Mouse (Mus musculus) limb, embryonic 12.5 days (tissue): ENCODE results near the gene Gm20388. TPM values are rescaled to one million over a fixed set of nuclear protein-coding genes. Genes with fewer than 3 reads are reported as not detected.

Experiments used
- ATAC-seq: fragments of 200-750 bp; cut with Nextera tagmentation; 2 replicates; pipeline ENCODE4 v1.8.0; 2017; ENCODE audit warnings: low read depth, moderate TSS enrichment; ENCODE audit not compliant: insufficient number of reproducible peaks, insufficient read depth, low FRiP score, low TSS enrichment
- H3K27ac ChIP-seq: fragments of 300-500 bp; sonication (generic); 2 replicates; pipeline ENCODE4 v1.5.1; 2016; ENCODE audit warnings: mild to moderate bottlenecking, moderate library complexity
- H3K27me3 ChIP-seq: fragments of 300-500 bp; sonication (generic); 2 replicates; pipeline ENCODE4 v1.6.1; 2016; ENCODE audit warnings: mild to moderate bottlenecking, moderate library complexity
- H3K36me3 ChIP-seq: fragments of 300-500 bp; sonication (generic); 2 replicates; pipeline ENCODE4 v1.6.1; 2016; ENCODE audit warnings: mild to moderate bottlenecking, moderate library complexity
- H3K4me1 ChIP-seq: fragments of 300-500 bp; sonication (generic); replicated peaks from 2 replicates; pipeline ENCODE4 v1.6.1; 2016
- H3K4me2 ChIP-seq: fragments of 300-500 bp; sonication (generic); 2 replicates; pipeline ENCODE4 v1.6.1; 2016; ENCODE audit warnings: mild to moderate bottlenecking, moderate library complexity
- H3K4me3 ChIP-seq: fragments of 300-500 bp; sonication (generic); replicated peaks from 2 replicates; pipeline ENCODE4 v1.5.1; 2016; ENCODE audit warnings: mild to moderate bottlenecking
- H3K9ac ChIP-seq: fragments of 300-500 bp; sonication (generic); replicated peaks from 2 replicates; pipeline ENCODE4 v1.6.1; 2016; ENCODE audit warnings: mild to moderate bottlenecking, moderate library complexity
- H3K9me3 ChIP-seq: fragments of 300-500 bp; sonication (generic); 2 replicates; pipeline ENCODE4 v1.6.1; 2016; ENCODE audit warnings: mild to moderate bottlenecking, moderate library complexity
- WGBS: fragments of 180-500 bp; shearing (Covaris S2); methylation state at CpG from one replicate; pipeline ENCODE4 v1.1.7; 2016; 5-methylcytosine and 5-hydroxymethylcytosine counted together
- polyA plus RNA-seq: library from polyadenylated mRNA; unstranded; fragments of >200 nt; fragmentation: Nextera tagmentation; extraction: Ambion mirVana; gene quantifications from 2 replicates; pipeline ENCODE4 v1.2.1, GENCODE M21; 2016

Gm20388 gene
- polyA plus RNA-seq, 1 experiment from 2014 or later = not detected

- Histone ChIP-seq H3K4me1 (no peaks in the 10 kb centered on the region), H3K27me3 (no peaks in the 10 kb centered on the region), H3K27ac (no peak overlapping the region), H3K4me3 (no peak overlapping the region), H3K36me3 (peaks cover 45% of the 10 kb centered on the region), H3K4me2 (no peak overlapping the region), H3K9me3 (peaks cover 6% of the 10 kb centered on the region), H3K9ac (no peak overlapping the region)
- 80% methylated on average over 3 of the region's 3 CpGs for WGBS
- no peak for ATAC-seq
These were observed 3059.5 kb downstream of the Gm20388 start for GRCm38 (mm10) chr8:122969964-122970620.

- Histone ChIP-seq H3K27ac (no peak overlapping the region), H3K9ac (no peak overlapping the region), H3K9me3 (no peaks in the 10 kb centered on the region), H3K4me1 (peaks cover 13% of the 10 kb centered on the region), H3K4me3 (no peak overlapping the region), H3K36me3 (peaks cover 25% of the 10 kb centered on the region), H3K27me3 (no peaks in the 10 kb centered on the region), H3K4me2 (no peak overlapping the region)
- 97% methylated on average over 4 of the region's 4 CpGs for WGBS
- no peak for ATAC-seq
These were observed 3065.4 kb downstream of the Gm20388 start for GRCm38 (mm10) chr8:122976046-122976445.

- Histone ChIP-seq H3K9me3 (no peaks in the 10 kb centered on the region), H3K4me3 (no peak overlapping the region), H3K36me3 (peaks cover 2% of the 10 kb centered on the region; the same call in 1 of the 2 replicates), H3K9ac (no peak overlapping the region), H3K4me1 (peaks cover 23% of the 10 kb centered on the region), H3K27me3 (no peaks in the 10 kb centered on the region), H3K4me2 (no peak overlapping the region), H3K27ac (no peak overlapping the region)
- ATAC-seq = no peak
- 91% methylated on average over 3 of the region's 3 CpGs for WGBS
These were observed 3068.8 kb downstream of the Gm20388 start for GRCm38 (mm10) chr8:122979424-122979823.

- H3K9me3 ChIP-seq = no peaks in the 10 kb centered on the region
- H3K36me3 ChIP-seq = no peaks in the 10 kb centered on the region
- WGBS = 77% methylated on average over 10 of the region's 10 CpGs
- ATAC-seq = no peak
- H3K27me3 ChIP-seq = no peaks in the 10 kb centered on the region
- H3K4me3 ChIP-seq = no peak overlapping the region
- peaks cover 23% of the 10 kb centered on the region for H3K4me1 ChIP-seq
- no peak overlapping the region for H3K4me2 ChIP-seq
- no peak overlapping the region for H3K9ac ChIP-seq
- peak overlapping the region; percentile 35; the same call in 1 of the 2 replicates for H3K27ac ChIP-seq
These were observed 3069.3 kb downstream of the Gm20388 start for GRCm38 (mm10) chr8:122979865-122980509.

GRCm38 (mm10) chr8:122981646-122982045, 3071.0 kb downstream of the Gm20388 start:
- no peaks in the 10 kb centered on the region for H3K36me3 ChIP-seq
- ATAC-seq = no peak
- peaks cover 29% of the 10 kb centered on the region for H3K4me1 ChIP-seq
- H3K27ac ChIP-seq = no peak overlapping the region
- no peaks in the 10 kb centered on the region for H3K9me3 ChIP-seq
- H3K27me3 ChIP-seq = no peaks in the 10 kb centered on the region
- no peak overlapping the region for H3K9ac ChIP-seq
- H3K4me2 ChIP-seq = no peak overlapping the region
- no peak overlapping the region for H3K4me3 ChIP-seq
- 88% methylated on average over 5 of the region's 5 CpGs for WGBS

GRCm38 (mm10) chr8:122983178-122983942, 3072.7 kb downstream of the Gm20388 start:
- 92% methylated on average over 19 of the region's 19 CpGs for WGBS
- no peaks in the 10 kb centered on the region for H3K36me3 ChIP-seq
- H3K9me3 ChIP-seq = no peaks in the 10 kb centered on the region
- no peak overlapping the region for H3K4me3 ChIP-seq
- H3K27me3 ChIP-seq = no peaks in the 10 kb centered on the region
- H3K4me2 ChIP-seq = no peak overlapping the region
- H3K27ac ChIP-seq = no peak overlapping the region
- ATAC-seq = no peak
- H3K4me1 ChIP-seq = peaks cover 32% of the 10 kb centered on the region
- H3K9ac ChIP-seq = no peak overlapping the region

GRCm38 (mm10) chr8:122984175-122984574, 3073.5 kb downstream of the Gm20388 start:
- H3K9ac ChIP-seq = no peak overlapping the region
- peaks cover 32% of the 10 kb centered on the region for H3K4me1 ChIP-seq
- no peak overlapping the region for H3K4me3 ChIP-seq
- H3K4me2 ChIP-seq = no peak overlapping the region
- no peaks in the 10 kb centered on the region for H3K36me3 ChIP-seq
- H3K27me3 ChIP-seq = no peaks in the 10 kb centered on the region
- WGBS = 87% methylated on average over 3 of the region's 3 CpGs
- ATAC-seq = no peak
- no peaks in the 10 kb centered on the region for H3K9me3 ChIP-seq
- H3K27ac ChIP-seq = no peak overlapping the region

- no peak overlapping the region for H3K27ac ChIP-seq
- no peaks in the 10 kb centered on the region for H3K36me3 ChIP-seq
- WGBS = 67% methylated on average over 8 of the region's 8 CpGs
- H3K9me3 ChIP-seq = no peaks in the 10 kb centered on the region
- no peaks in the 10 kb centered on the region for H3K27me3 ChIP-seq
- no peak overlapping the region for H3K4me2 ChIP-seq
- H3K4me1 ChIP-seq = peaks cover 16% of the 10 kb centered on the region
- H3K4me3 ChIP-seq = no peak overlapping the region
- ATAC-seq = no peak
- no peak overlapping the region for H3K9ac ChIP-seq
These were observed 3076.0 kb downstream of the Gm20388 start for GRCm38 (mm10) chr8:122986501-122987184.

GRCm38 (mm10) chr8:122987255-122987654, 3076.6 kb downstream of the Gm20388 start:
- peaks cover 16% of the 10 kb centered on the region for H3K4me1 ChIP-seq
- H3K27me3 ChIP-seq = no peaks in the 10 kb centered on the region
- no peaks in the 10 kb centered on the region for H3K9me3 ChIP-seq
- no peaks in the 10 kb centered on the region for H3K36me3 ChIP-seq
- no peak for ATAC-seq
- no peak overlapping the region for H3K27ac ChIP-seq
- no peak overlapping the region for H3K4me3 ChIP-seq
- whole genome bisulfite sequencing = 50% methylated on average over 2 of the region's 2 CpGs
- H3K9ac ChIP-seq = no peak overlapping the region
- H3K4me2 ChIP-seq = no peak overlapping the region

GRCm38 (mm10) chr8:122988955-122989354, 3078.3 kb downstream of the Gm20388 start:
- peaks cover 16% of the 10 kb centered on the region for H3K4me1 ChIP-seq
- ATAC-seq = no peak
- 96% methylated on average over 3 of the region's 3 CpGs for WGBS

GRCm38 (mm10) chr8:122989976-122990375, 3079.3 kb downstream of the Gm20388 start:
- Histone ChIP-seq H3K4me3 (no peak overlapping the region), H3K9me3 (no peaks in the 10 kb centered on the region), H3K27me3 (no peaks in the 10 kb centered on the region), H3K27ac (no peak overlapping the region), H3K36me3 (no peaks in the 10 kb centered on the region), H3K9ac (no peak overlapping the region), H3K4me2 (no peak overlapping the region), H3K4me1 (peaks cover 16% of the 10 kb centered on the region)
- 88% methylated on average over 2 of the region's 2 CpGs for WGBS
- no peak for ATAC-seq

More at GRCm38 (mm10) chr8:122988955-122989354, 3078.3 kb downstream of the Gm20388 start:
- Histone ChIP-seq H3K4me2 (no peak overlapping the region), H3K27me3 (no peaks in the 10 kb centered on the region), H3K27ac (no peak overlapping the region), H3K9ac (no peak overlapping the region), H3K4me3 (no peak overlapping the region), H3K36me3 (no peaks in the 10 kb centered on the region), H3K9me3 (no peaks in the 10 kb centered on the region)
